Mouse (Mus musculus): ENCODE measurements at regions not wholly inside any gene's neighbourhood (a gene's known extent, or its start where the extent isn't known, plus 50 kb on each side); places are given as distances from the start of the nearest gene placed in this dataset.

DNA sequence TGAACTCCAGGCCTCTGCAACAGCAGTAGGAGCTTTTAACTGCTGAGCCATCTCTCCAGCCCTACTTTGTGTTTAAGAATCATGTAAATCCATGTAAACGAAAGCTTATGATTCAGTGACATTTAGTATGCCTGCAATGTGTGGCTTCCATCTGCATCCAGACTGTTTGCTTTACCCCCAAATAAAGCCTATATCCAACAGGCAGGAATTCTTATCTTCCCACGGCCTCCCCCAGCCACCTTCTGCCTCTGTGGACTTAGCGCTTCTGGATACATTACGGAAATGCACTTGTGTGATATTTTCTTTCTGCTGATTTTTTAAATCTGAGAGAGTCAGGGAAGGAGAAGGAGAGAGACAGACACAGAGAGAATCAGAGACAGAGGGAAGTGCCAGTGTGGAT is 189.2 kb upstream of the Cxcr4 start:
- DNase-seq (ENCODE audit: low spot score), result no peak

DNA sequence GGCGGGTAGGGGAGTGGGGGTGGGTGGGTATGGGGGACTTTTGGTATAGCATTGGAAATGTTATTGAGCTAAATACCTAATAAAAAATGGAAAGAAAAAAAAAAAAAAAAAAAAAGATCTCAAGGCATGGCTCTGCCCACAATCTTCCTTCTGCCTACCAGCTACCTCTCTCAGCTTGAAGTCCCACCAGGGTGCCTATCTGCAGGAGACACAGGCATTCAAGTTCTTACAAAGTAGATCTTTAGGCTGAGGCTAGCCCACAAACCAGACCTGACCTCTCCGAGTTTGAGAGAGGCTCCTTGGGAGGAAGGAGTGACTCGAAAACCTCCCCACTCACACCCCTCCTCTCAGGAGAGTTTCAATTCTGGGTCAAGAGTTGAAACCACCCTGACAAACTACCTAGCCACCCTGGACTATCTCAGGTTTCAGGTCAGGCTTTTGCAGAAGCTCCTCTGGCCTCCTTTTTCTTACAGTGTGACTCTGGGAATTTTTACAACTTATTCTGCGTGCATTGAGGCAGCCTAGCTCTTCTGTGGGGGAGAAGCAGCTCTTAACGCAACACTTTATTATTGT is 187.6 kb upstream of the Cxcr4 start:
- DNase-seq (ENCODE audit: low spot score), result no peak

DNA sequence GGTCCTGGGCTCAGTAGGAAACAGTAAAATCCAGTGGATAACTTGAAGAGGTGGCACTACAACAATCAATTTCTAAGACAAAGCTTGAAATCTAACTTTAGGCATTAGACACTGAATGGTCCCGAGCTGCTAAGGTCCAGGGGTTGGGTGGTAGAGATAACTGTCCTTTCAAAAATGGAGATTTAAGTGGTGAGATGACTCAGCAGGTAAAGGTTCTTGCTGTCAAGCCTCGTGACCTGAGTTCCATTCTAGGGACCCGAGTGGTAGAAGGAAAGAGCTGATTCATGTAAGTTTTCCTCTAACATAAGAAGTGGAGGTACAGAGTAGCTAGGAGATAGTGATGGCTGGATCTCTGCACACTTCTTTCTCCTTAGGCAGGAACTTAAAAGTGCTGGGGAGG is 180.3 kb upstream of the Cxcr4 start:
- DNase-seq (ENCODE audit: low spot score), result no peak

GRCm38 (mm10) chr1:128770786-128771185 is 178.7 kb upstream of the Cxcr4 start:
- no peak for DNase-seq (ENCODE audit: low spot score)

DNA sequence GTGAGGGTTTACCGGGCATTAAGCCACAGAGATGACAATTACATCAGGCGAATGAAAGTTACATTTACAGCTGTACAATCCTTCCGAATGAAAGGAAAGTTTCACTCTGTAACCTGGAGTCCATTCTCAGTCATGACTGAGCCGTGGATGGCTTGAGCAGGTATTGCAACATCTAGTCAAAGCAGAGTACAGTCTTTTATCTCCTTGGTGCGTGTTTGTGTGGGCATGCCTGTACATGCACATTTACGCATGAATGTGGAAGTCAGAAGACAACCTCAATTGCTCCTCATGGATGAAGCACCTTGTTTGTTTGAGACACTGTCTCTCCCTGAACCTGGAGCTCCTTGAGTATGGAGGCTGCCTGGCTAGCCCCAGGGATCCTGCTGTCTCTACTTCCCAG is 175.9 kb upstream of the Cxcr4 start:
- no peak for DNase-seq (ENCODE audit: low spot score)

DNA sequence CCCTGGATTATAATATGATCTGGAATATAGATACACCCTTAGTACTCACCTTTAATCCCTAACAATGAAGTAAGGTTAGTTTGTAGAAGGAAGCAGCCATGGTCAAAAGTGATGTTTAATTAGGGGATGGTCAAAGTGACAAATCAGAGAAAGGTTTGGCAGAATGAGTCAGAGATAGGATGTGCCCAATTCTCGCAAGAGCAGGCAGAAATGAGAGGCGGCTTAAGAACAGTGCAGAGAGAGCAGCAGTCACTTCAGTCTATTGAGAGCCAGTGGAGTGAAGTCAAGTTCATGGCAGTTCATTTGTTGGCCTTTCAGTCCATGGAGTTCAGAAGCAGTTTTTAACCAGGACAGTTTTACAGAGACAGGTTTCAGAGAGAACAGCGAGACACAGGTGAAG is 175.3 kb upstream of the Cxcr4 start:
- DNase-seq (ENCODE audit: low spot score), result no peak

- no peak for DNase-seq (ENCODE audit: low spot score)
These were observed 174.8 kb upstream of the Cxcr4 start for GRCm38 (mm10) chr1:128766894-128767268.

GRCm38 (mm10) chr1:128766193-128766893 is 174.2 kb upstream of the Cxcr4 start:
- no peak for DNase-seq (ENCODE audit: low spot score)

GRCm38 (mm10) chr1:128765626-128766025 is 173.5 kb upstream of the Cxcr4 start:
- DNase-seq (ENCODE audit: low spot score), result no peak

DNA sequence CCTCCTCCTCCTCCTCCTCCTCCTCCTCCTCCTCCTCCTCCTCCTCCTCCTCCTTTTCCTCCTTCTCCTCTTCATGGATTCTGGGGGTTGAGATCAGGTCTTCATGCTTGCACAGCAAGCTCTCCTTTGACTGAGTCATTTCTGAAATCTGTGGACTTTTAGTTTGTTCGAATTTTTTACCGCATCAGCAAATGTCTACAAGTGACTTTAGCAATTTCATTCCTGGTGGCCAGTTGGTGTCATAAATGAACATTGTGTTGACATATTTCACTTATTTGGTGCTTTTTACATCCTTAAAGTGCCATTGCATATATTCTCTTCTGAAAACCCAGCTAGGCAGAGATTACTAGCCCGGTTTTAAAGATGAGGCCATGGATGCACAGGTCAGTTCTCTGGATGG is 173.0 kb upstream of the Cxcr4 start:
- DNase-seq (ENCODE audit: low spot score), result no peak

DNA sequence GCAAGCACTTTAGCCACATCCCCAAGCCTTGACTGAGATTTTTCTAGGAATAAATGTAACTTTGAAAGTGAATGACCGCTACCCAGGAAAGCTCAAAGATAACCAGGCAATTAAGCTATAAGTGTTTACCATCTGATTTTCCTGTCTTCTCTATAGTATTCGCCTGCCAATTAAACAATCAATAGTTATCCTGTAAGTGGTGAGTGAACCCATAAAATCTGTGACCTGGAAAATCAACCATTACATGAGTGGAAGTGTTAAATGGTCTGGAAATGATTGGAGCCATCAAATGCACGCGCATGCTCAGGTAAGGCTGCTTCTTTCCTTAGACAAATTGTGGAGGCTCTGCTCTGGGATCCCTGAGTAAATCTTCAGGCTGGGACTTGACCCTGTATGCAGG is 170.8 kb upstream of the Cxcr4 start:
- DNase-seq (ENCODE audit: low spot score), result no peak

GRCm38 (mm10) chr1:128762076-128762475 is 170.0 kb upstream of the Cxcr4 start:
- no peak for DNase-seq (ENCODE audit: low spot score)

- DNase-seq (ENCODE audit: low spot score), result no peak
These were observed 166.8 kb upstream of the Cxcr4 start for GRCm38 (mm10) chr1:128758802-128759481.

- no peak for DNase-seq (ENCODE audit: low spot score)
These were observed 166.3 kb upstream of the Cxcr4 start for GRCm38 (mm10) chr1:128758294-128758801.

DNA sequence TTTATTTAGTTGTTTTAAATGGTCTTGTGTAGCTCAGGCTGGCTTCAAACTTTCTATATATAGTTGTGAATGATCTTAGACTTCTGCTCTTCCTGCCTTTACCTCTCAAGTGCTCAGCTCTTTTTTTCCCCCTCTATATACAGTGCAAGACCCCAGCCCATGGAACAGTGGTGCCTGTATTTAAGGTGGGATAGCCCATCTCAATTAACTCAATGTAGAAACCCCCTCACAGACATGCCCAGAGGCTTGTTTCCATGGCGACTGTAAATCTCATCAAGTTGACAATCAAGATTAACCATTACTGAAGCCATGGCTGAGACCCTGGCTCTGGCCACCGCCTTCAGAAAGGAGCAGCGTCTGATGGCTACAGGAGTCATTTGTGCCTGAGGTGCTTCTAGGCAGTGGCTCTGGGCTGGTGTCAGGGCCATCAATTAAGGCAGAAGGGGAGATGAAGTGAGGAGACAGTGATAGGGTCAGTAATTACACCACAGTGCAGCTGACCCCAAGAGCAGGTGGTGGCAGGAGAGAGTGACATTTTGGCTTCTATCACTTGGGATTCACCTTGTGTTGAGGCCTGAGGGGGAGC is 161.4 kb upstream of the Cxcr4 start:
- DNase-seq (ENCODE audit: low spot score), result peak; percentile 31

DNA sequence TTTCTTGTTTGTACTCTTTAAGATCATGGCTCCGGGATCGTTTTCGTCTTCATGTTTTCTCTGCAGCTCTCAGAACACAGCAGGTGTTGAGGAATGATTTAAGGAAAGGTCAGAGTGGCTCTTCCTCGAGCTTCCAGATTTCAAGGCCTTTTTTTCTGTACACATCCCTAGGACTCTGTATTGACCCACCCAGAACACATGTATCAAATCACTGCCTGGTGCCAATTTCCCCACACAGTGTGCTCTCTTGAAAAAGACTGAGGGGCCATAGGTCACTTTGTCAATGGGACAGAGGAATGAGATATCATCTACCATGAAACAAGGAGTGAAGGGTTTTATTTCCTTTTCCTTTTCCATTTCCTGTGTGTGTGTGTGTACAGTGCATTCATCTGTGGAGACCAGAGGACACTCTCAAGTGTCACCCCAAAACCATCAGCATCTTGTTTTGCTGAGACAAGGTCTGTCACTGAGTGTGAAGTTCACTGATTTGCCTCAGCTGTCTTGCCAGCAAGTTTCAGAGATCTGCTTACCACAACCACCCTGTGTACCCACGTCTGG is 157.4 kb upstream of the Cxcr4 start:
- no peak for DNase-seq (ENCODE audit: low spot score)

GRCm38 (mm10) chr1:128747196-128747790 is 155.2 kb upstream of the Cxcr4 start:
- DNase-seq (ENCODE audit: low spot score), result no peak

DNA sequence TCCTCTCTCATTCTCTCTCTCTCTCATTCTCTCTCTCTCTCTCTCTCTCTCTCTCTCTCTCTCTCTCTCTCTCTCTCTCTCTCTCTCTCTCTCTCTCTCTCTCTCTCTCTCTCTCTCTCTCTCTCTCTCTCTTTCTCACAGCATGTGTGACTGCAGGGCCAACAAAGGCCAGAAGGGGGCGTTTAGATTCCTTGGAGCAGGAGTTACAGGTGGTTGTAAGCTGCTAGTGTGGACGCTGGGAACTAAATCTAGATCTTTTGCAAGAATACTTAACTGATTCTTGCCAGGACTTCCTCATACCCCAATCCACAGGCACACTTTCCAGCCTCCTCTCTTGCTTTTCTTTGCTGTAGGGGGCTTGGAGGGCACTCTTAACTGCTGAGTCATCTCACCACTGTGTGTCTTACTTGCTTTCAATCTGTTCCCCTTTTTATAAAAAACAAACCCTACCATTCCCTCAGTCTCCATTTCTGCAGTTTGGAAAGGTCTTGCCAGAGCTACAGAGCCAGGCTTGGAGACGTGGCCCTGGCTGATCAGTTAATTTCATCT is 154.4 kb upstream of the Cxcr4 start:
- DNase-seq (ENCODE audit: low spot score), result no peak

GRCm38 (mm10) chr1:128740616-128741015 is 148.5 kb upstream of the Cxcr4 start:
- no peak for DNase-seq (ENCODE audit: low spot score)

GRCm38 (mm10) chr1:128738152-128738551 is 146.1 kb upstream of the Cxcr4 start:
- DNase-seq (ENCODE audit: low spot score), result no peak

GRCm38 (mm10) chr1:128734857-128735256 is 142.8 kb upstream of the Cxcr4 start:
- DNase-seq (ENCODE audit: low spot score), result no peak

GRCm38 (mm10) chr1:128731445-128731844 is 139.4 kb upstream of the Cxcr4 start:
- DNase-seq (ENCODE audit: low spot score), result no peak

Measured in embryo, embryonic 10 days (tissue).